Mouse (Mus musculus): Measurements from ENCODE around the gene Pwp2.

- TF ChIP-seq CTCF (IDR thresholded peaks at IDR 0.05; ENCODE audit: low read depth): no peak
- TF ChIP-seq EP300 (IDR thresholded peaks at IDR 0.05; ENCODE audit: low read depth): no peak
Measured at GRCm38 (mm10) chr10:78167775-78168174, 17.2 kb downstream of the Pwp2 start.

Measured in heart, postnatal 0 days (tissue).